Mouse (Mus musculus): ENCODE data around the gene Arpc4. TPM values are rescaled to one million over a fixed set of nuclear protein-coding genes. Genes with fewer than 3 reads are reported as not detected.

Arpc4 gene
- polyA plus RNA-seq, 1 experiment from 2014 or later = 202 TPM

GRCm38 (mm10) chr6:113343177-113344092 is 34.5 kb upstream of the Arpc4 start, which contains the start of gene Camk1:
Camk1 (minus strand) TSS chr6:113343984.
- Histone ChIP-seq H3K27me3 (0 out of 2 replicates have a peak, but pooled peaks cover 3% of the 10 kb centered on the region), H3K9me3 (replicated peaks) (no peaks in the 10 kb centered on the region), H3K36me3 (replicated peaks) (no peaks in the 10 kb centered on the region), H3K27ac (replicated peaks) (no peak within 1 kb of the TSS), H3K4me1 (replicated peaks) (peaks cover 33% of the 10 kb centered on the region), H3K9ac (peak within 1 kb of the TSS; percentile 66), H3K4me3 (replicated peaks) (peak within 1 kb of the TSS; percentile 59), H3K4me2 (peak within 1 kb of the TSS; percentile 79)
- WGBS (ENCODE audit: insufficient replicate concordance) = 14% methylated on average over 32 of the region's 32 CpGs
- ATAC-seq (ENCODE audit: insufficient read depth) = peak; percentile 67

- Histone ChIP-seq H3K27ac (replicated peaks) (no peak overlapping the region), H3K4me2 (0 out of 2 replicates have a peak overlapping the region, but pooled peaks have one; percentile 79), H3K4me1 (replicated peaks) (peaks cover 33% of the 10 kb centered on the region), H3K9me3 (replicated peaks) (no peaks in the 10 kb centered on the region), H3K27me3 (0 out of 2 replicates have a peak, but pooled peaks cover 3% of the 10 kb centered on the region), H3K36me3 (replicated peaks) (no peaks in the 10 kb centered on the region), H3K9ac (no peak overlapping the region), H3K4me3 (replicated peaks) (no peak overlapping the region)
- 50% methylated on average over 2 of the region's 2 CpGs for WGBS (ENCODE audit: insufficient replicate concordance)
- no peak for ATAC-seq (ENCODE audit: insufficient read depth)
Observed at GRCm38 (mm10) chr6:113344321-113344720, 33.6 kb upstream of the Arpc4 start.

DNA sequence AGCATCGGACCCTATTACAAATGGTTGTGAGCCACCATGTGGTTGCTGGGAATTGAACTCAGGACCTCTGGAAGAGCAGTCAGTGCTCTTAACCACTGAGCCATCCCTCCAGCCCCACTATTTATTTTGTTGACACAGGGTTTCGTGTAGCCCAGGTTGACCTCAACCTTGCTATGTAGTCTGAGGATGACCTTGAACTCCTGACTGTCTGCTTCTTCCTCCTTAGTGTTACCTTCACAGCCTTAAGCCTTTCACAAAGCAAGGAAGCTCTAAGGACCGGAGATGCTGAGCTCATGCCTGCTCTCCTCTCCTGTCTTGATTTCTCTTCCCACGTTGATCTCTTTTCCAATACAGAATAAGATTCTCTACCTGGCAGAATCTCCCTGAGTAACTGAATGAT is 31.0 kb upstream of the Arpc4 start:
- Histone ChIP-seq H3K9me3 (replicated peaks) (no peaks in the 10 kb centered on the region), H3K9ac (no peak overlapping the region), H3K36me3 (replicated peaks) (no peaks in the 10 kb centered on the region), H3K27me3 (0 out of 2 replicates have a peak, but pooled peaks cover 3% of the 10 kb centered on the region), H3K4me1 (replicated peaks) (peaks cover 25% of the 10 kb centered on the region), H3K4me3 (replicated peaks) (no peak overlapping the region), H3K27ac (replicated peaks) (no peak overlapping the region), H3K4me2 (no peak overlapping the region)
- WGBS (ENCODE audit: insufficient replicate concordance) = 58% methylated on average over 4 of the region's 4 CpGs
- ATAC-seq (ENCODE audit: insufficient read depth) = no peak

GRCm38 (mm10) chr6:113350538-113350937 is 27.4 kb upstream of the Arpc4 start:
- no peaks in the 10 kb centered on the region for H3K9me3 ChIP-seq (replicated peaks)
- no peaks in the 10 kb centered on the region for H3K36me3 ChIP-seq (replicated peaks)
- ATAC-seq (ENCODE audit: insufficient read depth) = no peak
- H3K27me3 ChIP-seq = no peaks in the 10 kb centered on the region
- no peak overlapping the region for H3K4me3 ChIP-seq (replicated peaks)
- H3K4me2 ChIP-seq = no peak overlapping the region
- H3K27ac ChIP-seq (replicated peaks) = no peak overlapping the region
- H3K4me1 ChIP-seq (replicated peaks) = no peaks in the 10 kb centered on the region
- H3K9ac ChIP-seq = no peak overlapping the region

- ATAC-seq (ENCODE audit: insufficient read depth) = no peak
Observed at GRCm38 (mm10) chr6:113351161-113351560, 26.8 kb upstream of the Arpc4 start.

GRCm38 (mm10) chr6:113351653-113352052 is 26.3 kb upstream of the Arpc4 start:
- no peak for ATAC-seq (ENCODE audit: insufficient read depth)
- no peak overlapping the region for H3K9ac ChIP-seq
- H3K9me3 ChIP-seq (replicated peaks) = no peaks in the 10 kb centered on the region
- H3K4me1 ChIP-seq (replicated peaks) = no peaks in the 10 kb centered on the region
- no peak overlapping the region for H3K4me3 ChIP-seq (replicated peaks)
- H3K36me3 ChIP-seq (replicated peaks) = no peaks in the 10 kb centered on the region
- H3K27ac ChIP-seq (replicated peaks) = peak overlapping the region; percentile 25; the same call in 1 of the 2 replicates
- WGBS (ENCODE audit: insufficient replicate concordance) = 21% methylated on average over 10 of the region's 10 CpGs
- peak overlapping the region; percentile 3; the same call in 1 of the 2 replicates for H3K4me2 ChIP-seq
- no peaks in the 10 kb centered on the region for H3K27me3 ChIP-seq

More at GRCm38 (mm10) chr6:113351161-113351560, 26.8 kb upstream of the Arpc4 start:
- H3K4me3 ChIP-seq (replicated peaks) = no peak overlapping the region
- peak overlapping the region; percentile 3; the same call in 1 of the 2 replicates for H3K4me2 ChIP-seq
- no peaks in the 10 kb centered on the region for H3K4me1 ChIP-seq (replicated peaks)
- no peaks in the 10 kb centered on the region for H3K27me3 ChIP-seq
- H3K27ac ChIP-seq (replicated peaks) = peak overlapping the region; percentile 25; the same call in 1 of the 2 replicates
- H3K9ac ChIP-seq = no peak overlapping the region
- no peaks in the 10 kb centered on the region for H3K9me3 ChIP-seq (replicated peaks)
- WGBS (ENCODE audit: insufficient replicate concordance) = 64% methylated on average over 1 of the region's 1 CpGs
- no peaks in the 10 kb centered on the region for H3K36me3 ChIP-seq (replicated peaks)

GRCm38 (mm10) chr6:113352820-113353219 is 25.1 kb upstream of the Arpc4 start:
- 54% methylated on average over 3 of the region's 3 CpGs for WGBS (ENCODE audit: insufficient replicate concordance)
- Histone ChIP-seq H3K27ac (replicated peaks) (no peak overlapping the region), H3K36me3 (replicated peaks) (no peaks in the 10 kb centered on the region), H3K27me3 (no peaks in the 10 kb centered on the region), H3K9ac (no peak overlapping the region), H3K4me1 (replicated peaks) (no peaks in the 10 kb centered on the region), H3K9me3 (replicated peaks) (no peaks in the 10 kb centered on the region), H3K4me2 (no peak overlapping the region), H3K4me3 (replicated peaks) (no peak overlapping the region)
- no peak for ATAC-seq (ENCODE audit: insufficient read depth)

- H3K4me3 ChIP-seq (replicated peaks) = no peak overlapping the region
- WGBS (ENCODE audit: insufficient replicate concordance) = 39% methylated on average over 3 of the region's 3 CpGs
- H3K27me3 ChIP-seq = no peaks in the 10 kb centered on the region
- H3K4me1 ChIP-seq (replicated peaks) = no peaks in the 10 kb centered on the region
- no peak overlapping the region for H3K27ac ChIP-seq (replicated peaks)
- no peak overlapping the region for H3K9ac ChIP-seq
- no peaks in the 10 kb centered on the region for H3K36me3 ChIP-seq (replicated peaks)
- no peak overlapping the region for H3K4me2 ChIP-seq
- H3K9me3 ChIP-seq (replicated peaks) = no peaks in the 10 kb centered on the region
- no peak for ATAC-seq (ENCODE audit: insufficient read depth)
Observed at GRCm38 (mm10) chr6:113353696-113354095, 24.2 kb upstream of the Arpc4 start.

DNA sequence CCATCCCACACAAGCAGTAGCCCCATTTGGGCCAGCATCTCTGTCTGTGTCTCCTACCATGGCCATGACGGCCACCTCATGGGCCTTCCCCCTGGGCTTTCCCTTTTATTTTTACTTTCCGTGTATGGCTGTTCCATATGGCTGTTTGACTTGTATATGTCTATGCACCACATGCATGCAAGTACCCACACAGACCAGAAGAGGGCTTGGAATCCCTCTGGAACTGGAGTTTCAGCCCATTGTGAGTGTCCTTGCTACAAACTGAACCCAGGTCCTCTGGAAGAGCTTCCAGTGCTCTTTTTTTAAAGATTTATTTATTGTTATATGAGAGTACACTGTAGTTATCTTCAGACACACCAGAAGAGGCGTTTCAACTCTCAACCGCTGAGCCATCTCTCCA is 16.4 kb upstream of the Arpc4 start:
- 66% methylated on average over 4 of the region's 4 CpGs for WGBS (ENCODE audit: insufficient replicate concordance)
- H3K27me3 ChIP-seq = no peaks in the 10 kb centered on the region

GRCm38 (mm10) chr6:113362241-113362640 is 15.7 kb upstream of the Arpc4 start:
- Histone ChIP-seq H3K4me1 (replicated peaks) (no peaks in the 10 kb centered on the region), H3K27me3 (no peaks in the 10 kb centered on the region), H3K4me3 (replicated peaks) (no peak overlapping the region), H3K27ac (replicated peaks) (no peak overlapping the region), H3K9me3 (replicated peaks) (no peaks in the 10 kb centered on the region), H3K9ac (no peak overlapping the region), H3K4me2 (no peak overlapping the region), H3K36me3 (replicated peaks) (peaks cover 10% of the 10 kb centered on the region)
- no peak for ATAC-seq (ENCODE audit: insufficient read depth)
- 87% methylated on average over 1 of the region's 1 CpGs for WGBS (ENCODE audit: insufficient replicate concordance)

More for the DNA sequence above, 16.4 kb upstream of the Arpc4 start:
- no peaks in the 10 kb centered on the region for H3K9me3 ChIP-seq (replicated peaks)
- no peak for ATAC-seq (ENCODE audit: insufficient read depth)
- no peak overlapping the region for H3K4me2 ChIP-seq
- peaks cover 3% of the 10 kb centered on the region; the same call in 1 of the 2 replicates for H3K36me3 ChIP-seq (replicated peaks)
- H3K27ac ChIP-seq (replicated peaks) = no peak overlapping the region
- no peak overlapping the region for H3K4me3 ChIP-seq (replicated peaks)
- no peak overlapping the region for H3K9ac ChIP-seq
- H3K4me1 ChIP-seq (replicated peaks) = no peaks in the 10 kb centered on the region

DNA sequence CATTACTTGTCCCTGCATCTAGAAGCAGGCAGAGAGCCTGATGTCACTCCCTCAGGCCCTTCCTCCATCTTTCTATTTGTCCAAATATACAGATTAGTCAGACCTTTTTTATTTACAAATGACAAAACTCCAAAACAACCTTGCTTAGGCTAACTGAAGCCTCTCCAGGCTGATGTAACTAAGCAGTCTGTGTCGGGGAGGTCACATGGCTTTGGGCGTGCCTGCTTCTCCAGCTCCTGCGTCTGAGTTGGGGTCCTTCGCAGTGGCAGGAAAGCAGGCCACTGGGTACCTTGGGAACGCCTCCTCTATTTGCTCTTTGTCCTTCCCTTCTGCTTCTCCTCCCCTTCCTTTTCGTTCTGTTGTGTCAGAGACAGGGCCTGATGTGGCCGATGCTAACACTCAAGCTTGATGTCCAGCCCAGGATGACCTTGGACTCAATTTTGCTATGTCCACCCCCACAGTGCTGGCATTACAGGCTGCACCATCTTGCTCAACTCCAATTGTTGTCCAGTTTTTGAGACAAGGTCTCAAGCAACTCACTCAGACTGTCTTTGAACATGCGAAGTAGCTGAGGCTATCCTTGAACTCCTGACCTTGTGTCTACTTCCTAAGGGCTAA is 13.3 kb upstream of the Arpc4 start:
- 66% methylated on average over 8 of the region's 8 CpGs for WGBS (ENCODE audit: insufficient replicate concordance)
- H3K4me2 ChIP-seq = no peak overlapping the region
- peaks cover 27% of the 10 kb centered on the region for H3K36me3 ChIP-seq (replicated peaks)
- H3K9ac ChIP-seq = no peak overlapping the region
- no peaks in the 10 kb centered on the region for H3K9me3 ChIP-seq (replicated peaks)
- H3K4me3 ChIP-seq (replicated peaks) = no peak overlapping the region
- no peaks in the 10 kb centered on the region for H3K4me1 ChIP-seq (replicated peaks)
- H3K27me3 ChIP-seq = no peaks in the 10 kb centered on the region
- H3K27ac ChIP-seq (replicated peaks) = no peak overlapping the region
- ATAC-seq (ENCODE audit: insufficient read depth) = no peak
